Mouse (Mus musculus) forebrain, embryonic 16.5 days (tissue): ENCODE data around the gene Spic. TPM values are rescaled to one million over a fixed set of nuclear protein-coding genes. Genes with fewer than 3 reads are reported as not detected.

Experiments used
- ATAC-seq: fragments of 200-750 bp; cut with Nextera tagmentation; 2 replicates; pipeline ENCODE4 v1.8.0; 2017; ENCODE audit warnings: mild to moderate bottlenecking, moderate library complexity
- H3K27ac ChIP-seq: fragments of 300-500 bp; sonication (generic); 2 replicates; pipeline ENCODE4 v1.5.1; 2014; ENCODE audit warnings: low read length, control low read depth
- H3K27me3 ChIP-seq: fragments of 300-500 bp; sonication (generic); replicated peaks from 2 replicates; pipeline ENCODE4 v1.6.1; 2014; ENCODE audit warnings: low read length; ENCODE audit not compliant: control insufficient read depth, insufficient read depth
- H3K36me3 ChIP-seq: fragments of 300-500 bp; sonication (generic); 2 replicates; pipeline ENCODE4 v1.6.1; 2014; ENCODE audit not compliant: control insufficient read depth, insufficient read depth
- H3K4me1 ChIP-seq: fragments of 300-500 bp; sonication (generic); replicated peaks from 2 replicates; pipeline ENCODE4 v1.6.1; 2014; ENCODE audit warnings: low read length; ENCODE audit not compliant: control insufficient read depth, insufficient read depth
- H3K4me2 ChIP-seq: fragments of 300-500 bp; sonication (generic); 2 replicates; pipeline ENCODE4 v1.6.1; 2014; ENCODE audit warnings: mild to moderate bottlenecking, low read length, control low read depth
- H3K4me3 ChIP-seq: fragments of 300-500 bp; sonication (generic); replicated peaks from 2 replicates; pipeline ENCODE4 v1.5.1; 2014; ENCODE audit warnings: mild to moderate bottlenecking, low read length, control low read depth
- H3K9ac ChIP-seq: fragments of 300-500 bp; sonication (generic); replicated peaks from 2 replicates; pipeline ENCODE4 v1.6.1; 2014; ENCODE audit warnings: low read depth, low read length, control low read depth
- H3K9me3 ChIP-seq: fragments of 300-500 bp; sonication (generic); 2 replicates; pipeline ENCODE4 v1.6.1; 2016; ENCODE audit warnings: low read length; ENCODE audit not compliant: control insufficient read depth
- WGBS: fragments of 180-500 bp; shearing (Covaris S2); extraction: QIAGEN DNeasy Blood & Tissue Kit; methylation state at CpG from one replicate; pipeline ENCODE4 v1.1.7; 2014; 5-methylcytosine and 5-hydroxymethylcytosine counted together
- polyA plus RNA-seq: library from polyadenylated mRNA; unstranded; fragments of >200 nt; fragmentation: Nextera tagmentation; extraction: Ambion mirVana; gene quantifications from 2 replicates; pipeline ENCODE4 v1.2.1, GENCODE M21; 2015

The Spic gene
- not detected in 2 replicates for polyA plus RNA-seq

- H3K27me3 ChIP-seq, result no peaks in the 10 kb centered on the region
- ATAC-seq, result no peak
Observed at GRCm38 (mm10) chr10:88684925-88685324, at the start of gene Spic. Spic (minus strand) TSS chr10:88685015.

GRCm38 (mm10) chr10:88732309-88732622 lies 47.5 kb upstream of the Spic start:
- Histone ChIP-seq H3K4me1 (peaks cover 14% of the 10 kb centered on the region), H3K36me3 (peaks cover 5% of the 10 kb centered on the region), H3K9me3 (no peaks in the 10 kb centered on the region), H3K4me3 (peak overlapping the region; percentile 98), H3K4me2 (peak overlapping the region; percentile 74), H3K27me3 (no peaks in the 10 kb centered on the region), H3K27ac (no peak overlapping the region), H3K9ac (peak overlapping the region; percentile 93)
- ATAC-seq, result no peak
- WGBS, result 11% methylated on average over 6 of the region's 6 CpGs

More at GRCm38 (mm10) chr10:88684925-88685324, at the start of gene Spic:
- H3K36me3 ChIP-seq, result no peaks in the 10 kb centered on the region
- no peaks in the 10 kb centered on the region for H3K4me1 ChIP-seq
- no peaks in the 10 kb centered on the region for H3K9me3 ChIP-seq
- no peak within 1 kb of the TSS for H3K27ac ChIP-seq
- H3K9ac ChIP-seq, result no peak within 1 kb of the TSS
- 80% methylated on average over 5 of the region's 5 CpGs for WGBS
- no peak within 1 kb of the TSS for H3K4me3 ChIP-seq
- no peak within 1 kb of the TSS for H3K4me2 ChIP-seq

- H3K36me3 ChIP-seq, result no peaks in the 10 kb centered on the region
- peaks cover 14% of the 10 kb centered on the region for H3K4me1 ChIP-seq
- WGBS, result 3% methylated on average over 57 of the region's 61 CpGs
- peak overlapping the region; percentile 34 for H3K27ac ChIP-seq
- peak; percentile 33 for ATAC-seq
- peak overlapping the region; percentile 93 for H3K9ac ChIP-seq
- H3K4me3 ChIP-seq, result peak overlapping the region; percentile 98
- H3K4me2 ChIP-seq, result peak overlapping the region; percentile 74
- H3K9me3 ChIP-seq, result no peaks in the 10 kb centered on the region
- H3K27me3 ChIP-seq, result no peaks in the 10 kb centered on the region
Observed at GRCm38 (mm10) chr10:88731496-88732308, 46.9 kb upstream of the Spic start.

- peak within 1 kb of the TSS; percentile 93 for H3K9ac ChIP-seq
- peak; percentile 95 for ATAC-seq
- WGBS, result under 1% methylated on average over 65 of the region's 65 CpGs
- H3K27me3 ChIP-seq, result no peaks in the 10 kb centered on the region
- H3K4me2 ChIP-seq, result peak within 1 kb of the TSS; percentile 74
- peaks cover 14% of the 10 kb centered on the region for H3K4me1 ChIP-seq
- no peaks in the 10 kb centered on the region for H3K9me3 ChIP-seq
- H3K4me3 ChIP-seq, result peak within 1 kb of the TSS; percentile 98
- no peaks in the 10 kb centered on the region for H3K36me3 ChIP-seq
- peak within 1 kb of the TSS; percentile 34 for H3K27ac ChIP-seq
Observed at GRCm38 (mm10) chr10:88730571-88731495, 46.0 kb upstream of the Spic start, which contains the start of gene Arl1. Arl1 (plus strand) TSS chr10:88730858.

GRCm38 (mm10) chr10:88728166-88728565 lies 43.4 kb upstream of the Spic start:
- Histone ChIP-seq H3K27ac (no peak overlapping the region), H3K4me2 (no peak overlapping the region), H3K4me1 (peaks cover 13% of the 10 kb centered on the region), H3K9ac (no peak overlapping the region), H3K9me3 (no peaks in the 10 kb centered on the region), H3K27me3 (no peaks in the 10 kb centered on the region; the same call in 1 of the 2 replicates), H3K36me3 (no peaks in the 10 kb centered on the region), H3K4me3 (no peak overlapping the region)
- 79% methylated on average over 8 of the region's 8 CpGs for WGBS
- ATAC-seq, result no peak

GRCm38 (mm10) chr10:88727128-88727527 lies 42.3 kb upstream of the Spic start:
- H3K36me3 ChIP-seq, result no peaks in the 10 kb centered on the region
- no peak for ATAC-seq
- H3K9me3 ChIP-seq, result no peaks in the 10 kb centered on the region
- H3K27ac ChIP-seq, result no peak overlapping the region
- no peaks in the 10 kb centered on the region; the same call in 1 of the 2 replicates for H3K27me3 ChIP-seq
- H3K9ac ChIP-seq, result no peak overlapping the region
- peaks cover 6% of the 10 kb centered on the region for H3K4me1 ChIP-seq
- no peak overlapping the region for H3K4me2 ChIP-seq
- 39% methylated on average over 1 of the region's 1 CpGs for WGBS
- H3K4me3 ChIP-seq, result no peak overlapping the region

GRCm38 (mm10) chr10:88725343-88725742 lies 40.5 kb upstream of the Spic start:
- Histone ChIP-seq H3K4me1 (peaks cover 2% of the 10 kb centered on the region), H3K36me3 (no peaks in the 10 kb centered on the region), H3K9ac (no peak overlapping the region), H3K27ac (no peak overlapping the region), H3K4me3 (no peak overlapping the region), H3K27me3 (no peaks in the 10 kb centered on the region; the same call in 1 of the 2 replicates), H3K9me3 (no peaks in the 10 kb centered on the region), H3K4me2 (no peak overlapping the region)
- 68% methylated on average over 2 of the region's 2 CpGs for WGBS
- no peak for ATAC-seq

- no peaks in the 10 kb centered on the region for H3K4me1 ChIP-seq
- no peaks in the 10 kb centered on the region; the same call in 1 of the 2 replicates for H3K27me3 ChIP-seq
- no peak overlapping the region for H3K4me2 ChIP-seq
- no peak overlapping the region for H3K27ac ChIP-seq
- no peaks in the 10 kb centered on the region for H3K9me3 ChIP-seq
- 85% methylated on average over 1 of the region's 1 CpGs for WGBS
- no peaks in the 10 kb centered on the region for H3K36me3 ChIP-seq
- no peak overlapping the region for H3K4me3 ChIP-seq
- no peak for ATAC-seq
- H3K9ac ChIP-seq, result no peak overlapping the region
Observed at GRCm38 (mm10) chr10:88719618-88720017, 34.8 kb upstream of the Spic start.

- Histone ChIP-seq H3K9me3 (no peaks in the 10 kb centered on the region), H3K27me3 (no peaks in the 10 kb centered on the region), H3K36me3 (no peaks in the 10 kb centered on the region), H3K4me3 (no peak overlapping the region), H3K27ac (no peak overlapping the region), H3K4me2 (no peak overlapping the region), H3K9ac (no peak overlapping the region), H3K4me1 (no peaks in the 10 kb centered on the region)
- WGBS, result 50% methylated on average over 2 of the region's 2 CpGs
- no peak for ATAC-seq
Observed at GRCm38 (mm10) chr10:88717756-88718025, 32.9 kb upstream of the Spic start.
